Mouse (Mus musculus): Measurements from ENCODE around the gene Olfr495. TPM values are rescaled to one million over a fixed set of nuclear protein-coding genes. Genes with fewer than 3 reads are reported as not detected.

Gene Olfr495
- total RNA-seq (2021): not detected

GRCm38 (mm10) chr7:108392867-108393266, at the start of gene Olfr495:
Gene Olfr495 (plus strand): TSS chr7:108393167.
- no peak for DNase-seq (ENCODE audit: low spot score)
- intact Hi-C loops (cut with DNase I): no loop called here

DNA sequence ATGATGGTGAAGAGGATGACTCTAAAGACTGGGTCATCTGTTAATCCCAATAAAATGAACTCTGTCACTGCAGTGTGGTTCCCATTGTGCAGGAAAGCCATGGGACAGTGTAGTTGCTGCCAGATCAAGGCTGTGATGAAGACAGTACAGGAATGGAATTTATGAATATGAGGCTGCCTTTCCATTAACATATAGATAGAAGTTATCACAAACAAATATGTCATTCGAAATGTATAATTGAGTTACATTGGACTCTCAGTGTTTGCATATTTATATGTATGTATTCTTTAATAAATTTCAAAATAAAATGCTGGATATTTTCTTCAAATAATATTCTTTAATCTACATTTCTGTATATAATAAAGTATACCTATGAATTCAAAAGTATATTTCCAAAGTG, 46.1 kb upstream of the Olfr495 start, which contains the start of gene Olfr493:
Olfr493 (minus strand) TSS at position 101 of the 400 bp plus-strand sequence.
- DNase-seq (ENCODE audit: low spot score): no peak
- intact Hi-C loops (cut with DNase I): no loop called here

- intact Hi-C loops (cut with DNase I): no loop called here
- no peak for DNase-seq (ENCODE audit: low spot score)
Observed at GRCm38 (mm10) chr7:108365035-108365434, 27.9 kb upstream of the Olfr495 start, which contains the start of gene Olfr494. Gene Olfr494 (plus strand): TSS chr7:108365335.

DNA sequence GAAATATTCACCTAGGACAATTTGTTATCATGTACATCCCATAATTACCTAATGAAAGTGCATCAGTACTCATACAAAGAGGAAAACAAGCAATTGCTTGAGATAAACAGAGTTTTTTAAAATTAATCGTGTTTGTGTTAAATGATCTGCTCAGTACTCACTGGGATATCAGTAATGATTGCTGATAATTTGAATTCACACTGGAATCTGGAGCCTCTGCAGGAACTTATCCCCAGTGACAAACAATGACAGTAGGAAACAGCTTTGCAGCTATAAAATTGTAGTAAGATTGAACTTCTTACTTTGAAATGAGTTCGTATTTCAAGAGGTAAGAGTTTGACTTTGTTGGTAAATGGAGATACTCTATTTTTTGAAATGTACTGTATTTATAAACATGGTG, 27.2 kb downstream of the Olfr495 start, which contains the start of gene Olfr497:
Olfr497 (plus strand) TSS at position 301 of the 400 bp plus-strand sequence.
- intact Hi-C loops (cut with DNase I): no loop called here
- DNase-seq (ENCODE audit: low spot score): no peak

Other genes starting within 250 kb of the Olfr495 start
- not detected for gene Olfr485, start 233.3 kb upstream of the Olfr495 start, total RNA-seq (2021)
- not detected for gene Olfr486, start 220.4 kb upstream of the Olfr495 start, total RNA-seq (2021)
- not detected for gene Olfr487, start 178.5 kb upstream of the Olfr495 start, total RNA-seq (2021)
- gene Olfr488, start 134.8 kb upstream of the Olfr495 start, total RNA-seq (2021): not detected
- not detected for gene Olfr490, start 104.2 kb upstream of the Olfr495 start, total RNA-seq (2021)
- not detected for gene Olfr491, start 79.7 kb upstream of the Olfr495 start, total RNA-seq (2021)
- gene Olfr492, start 69.5 kb upstream of the Olfr495 start, total RNA-seq (2021): not detected
- gene Olfr493, start 46.2 kb upstream of the Olfr495 start, total RNA-seq (2021): not detected
- gene Olfr494, start 27.8 kb upstream of the Olfr495 start, total RNA-seq (2021): not detected
- gene Olfr497, start 27.3 kb downstream of the Olfr495 start, total RNA-seq (2021): not detected
- not detected for gene Olfr498, start 72.2 kb downstream of the Olfr495 start, total RNA-seq (2021)
- not detected for gene Olfr502, start 131.9 kb downstream of the Olfr495 start, total RNA-seq (2021)
- not detected for gene Olfr503, start 151.4 kb downstream of the Olfr495 start, total RNA-seq (2021)
- gene Olfr504, start 172.6 kb downstream of the Olfr495 start, total RNA-seq (2021): not detected
- gene Olfr506, start 217.6 kb downstream of the Olfr495 start, total RNA-seq (2021): not detected
- not detected for gene Olfr507, start 228.6 kb downstream of the Olfr495 start, total RNA-seq (2021)
- gene Olfr508, start 236.8 kb downstream of the Olfr495 start, total RNA-seq (2021): not detected